Mouse (Mus musculus): ENCODE data around the gene Abcf2. TPM values are rescaled to one million over a fixed set of nuclear protein-coding genes. Genes with fewer than 3 reads are reported as not detected.

The Abcf2 gene
- polyA plus RNA-seq, 1 experiment, result 143 TPM

GRCm38 (mm10) chr5:24541144-24541569, 36.1 kb downstream of the Abcf2 start:
- Histone ChIP-seq H3K79me3 (ENCODE audit: low read depth) (no peaks in the 10 kb centered on the region), H3K27me3 (ENCODE audit: control insufficient read depth, insufficient read depth, insufficient read length) (peaks cover 48% of the 10 kb centered on the region), H3K79me2 (ENCODE audit: control insufficient read depth, insufficient read depth) (no peaks in the 10 kb centered on the region), H3K4me3 (ENCODE audit: insufficient read depth, poor library complexity, severe bottlenecking) (no peak overlapping the region), H3ac (ENCODE audit: control insufficient read depth, insufficient read length, low read depth) (no peak overlapping the region), H3K36me3 (ENCODE audit: control insufficient read depth, insufficient read depth) (no peaks in the 10 kb centered on the region)
- TF ChIP-seq CTCF (IDR thresholded peaks at IDR 0.05; ENCODE audit: control insufficient read depth, insufficient read depth, insufficient read length) (no peak), MYOG (IDR thresholded peaks at IDR 0.05; ENCODE audit: control insufficient read depth, extremely low read depth, insufficient read length) (no peak), MYOD1 (IDR thresholded peaks at IDR 0.05; ENCODE audit: control insufficient read depth, insufficient read length, low read depth) (no peak), FOSL1 (IDR thresholded peaks at IDR 0.05; ENCODE audit: insufficient read depth, low read length, poor library complexity, severe bottlenecking) (no peak), USF1 (IDR thresholded peaks at IDR 0.05; ENCODE audit: low read depth) (no peak)

GRCm38 (mm10) chr5:24540387-24541143, 36.7 kb downstream of the Abcf2 start, which contains the start of gene Asb10:
Asb10 (minus strand) TSS chr5:24540978.
- TF ChIP-seq MAX (IDR thresholded peaks at IDR 0.05), result no peak
- TF ChIP-seq MYOG (IDR thresholded peaks at IDR 0.05; ENCODE audit: control insufficient read depth, extremely low read depth, insufficient read length), result no peak
- no peak for TF ChIP-seq CTCF (IDR thresholded peaks at IDR 0.05; ENCODE audit: control insufficient read depth, insufficient read depth, insufficient read length)
- TF ChIP-seq CEBPB (IDR thresholded peaks at IDR 0.05; ENCODE audit: low read depth), result no peak
- TF ChIP-seq MYOD1 (IDR thresholded peaks at IDR 0.05; ENCODE audit: control insufficient read depth, insufficient read length, low read depth), result no peak
- no peak for TF ChIP-seq USF1 (IDR thresholded peaks at IDR 0.05; ENCODE audit: low read depth)
- no peak for TF ChIP-seq FOSL1 (IDR thresholded peaks at IDR 0.05; ENCODE audit: insufficient read depth, low read length, poor library complexity, severe bottlenecking)
- H3K79me3 ChIP-seq (ENCODE audit: low read depth), result no peaks in the 10 kb centered on the region
- H3ac ChIP-seq (ENCODE audit: control insufficient read depth, insufficient read length, low read depth), result no peak within 1 kb of the TSS
- H3K27me3 ChIP-seq (ENCODE audit: control insufficient read depth, insufficient read depth, insufficient read length), result peaks cover 50% of the 10 kb centered on the region
- H3K79me2 ChIP-seq (ENCODE audit: control insufficient read depth, insufficient read depth), result no peaks in the 10 kb centered on the region
- H3K4me3 ChIP-seq (ENCODE audit: insufficient read depth, poor library complexity, severe bottlenecking), result no peak within 1 kb of the TSS
- no peaks in the 10 kb centered on the region for H3K36me3 ChIP-seq (ENCODE audit: control insufficient read depth, insufficient read depth)

GRCm38 (mm10) chr5:24539571-24540296, 37.5 kb downstream of the Abcf2 start:
- H3K27me3 ChIP-seq (ENCODE audit: control insufficient read depth, insufficient read depth, insufficient read length), result peaks cover 52% of the 10 kb centered on the region

GRCm38 (mm10) chr5:24537618-24538017, 39.6 kb downstream of the Abcf2 start:
- H3K79me3 ChIP-seq (ENCODE audit: low read depth), result no peaks in the 10 kb centered on the region
- TF ChIP-seq USF1 (IDR thresholded peaks at IDR 0.05; ENCODE audit: low read depth) (no peak), MYOG (IDR thresholded peaks at IDR 0.05; ENCODE audit: control insufficient read depth, extremely low read depth, insufficient read length) (no peak), FOSL1 (IDR thresholded peaks at IDR 0.05; ENCODE audit: insufficient read depth, low read length, poor library complexity, severe bottlenecking) (no peak), MAX (IDR thresholded peaks at IDR 0.05) (no peak), CTCF (IDR thresholded peaks at IDR 0.05; ENCODE audit: control insufficient read depth, insufficient read depth, insufficient read length) (no peak), MYOD1 (IDR thresholded peaks at IDR 0.05; ENCODE audit: control insufficient read depth, insufficient read length, low read depth) (no peak), CEBPB (IDR thresholded peaks at IDR 0.05; ENCODE audit: low read depth) (no peak)
- no peak overlapping the region for H3ac ChIP-seq (ENCODE audit: control insufficient read depth, insufficient read length, low read depth)
- H3K4me3 ChIP-seq (ENCODE audit: insufficient read depth, poor library complexity, severe bottlenecking), result no peak overlapping the region
- peaks cover 63% of the 10 kb centered on the region for H3K27me3 ChIP-seq (ENCODE audit: control insufficient read depth, insufficient read depth, insufficient read length)
- H3K36me3 ChIP-seq (ENCODE audit: control insufficient read depth, insufficient read depth), result no peaks in the 10 kb centered on the region
- no peaks in the 10 kb centered on the region for H3K79me2 ChIP-seq (ENCODE audit: control insufficient read depth, insufficient read depth)

More at GRCm38 (mm10) chr5:24539571-24540296, 37.5 kb downstream of the Abcf2 start:
- no peaks in the 10 kb centered on the region for H3K79me3 ChIP-seq (ENCODE audit: low read depth)
- no peak overlapping the region for H3K4me3 ChIP-seq (ENCODE audit: insufficient read depth, poor library complexity, severe bottlenecking)
- no peaks in the 10 kb centered on the region for H3K79me2 ChIP-seq (ENCODE audit: control insufficient read depth, insufficient read depth)
- no peaks in the 10 kb centered on the region for H3K36me3 ChIP-seq (ENCODE audit: control insufficient read depth, insufficient read depth)
- no peak overlapping the region for H3ac ChIP-seq (ENCODE audit: control insufficient read depth, insufficient read length, low read depth)
- TF ChIP-seq MYOD1 (IDR thresholded peaks at IDR 0.05; ENCODE audit: control insufficient read depth, insufficient read length, low read depth) (no peak), FOSL1 (IDR thresholded peaks at IDR 0.05; ENCODE audit: insufficient read depth, low read length, poor library complexity, severe bottlenecking) (no peak), CEBPB (IDR thresholded peaks at IDR 0.05; ENCODE audit: low read depth) (no peak), CTCF (IDR thresholded peaks at IDR 0.05; ENCODE audit: control insufficient read depth, insufficient read depth, insufficient read length) (no peak), USF1 (IDR thresholded peaks at IDR 0.05; ENCODE audit: low read depth) (no peak), MYOG (IDR thresholded peaks at IDR 0.05; ENCODE audit: control insufficient read depth, extremely low read depth, insufficient read length) (no peak), MAX (IDR thresholded peaks at IDR 0.05) (no peak)

GRCm38 (mm10) chr5:24536511-24536910, 40.8 kb downstream of the Abcf2 start:
- peaks cover 72% of the 10 kb centered on the region for H3K27me3 ChIP-seq (ENCODE audit: control insufficient read depth, insufficient read depth, insufficient read length)

More at GRCm38 (mm10) chr5:24536511-24536910, 40.8 kb downstream of the Abcf2 start:
- Histone ChIP-seq H3K79me3 (ENCODE audit: low read depth) (no peaks in the 10 kb centered on the region), H3ac (ENCODE audit: control insufficient read depth, insufficient read length, low read depth) (no peak overlapping the region), H3K79me2 (ENCODE audit: control insufficient read depth, insufficient read depth) (no peaks in the 10 kb centered on the region), H3K36me3 (ENCODE audit: control insufficient read depth, insufficient read depth) (no peaks in the 10 kb centered on the region), H3K4me3 (ENCODE audit: insufficient read depth, poor library complexity, severe bottlenecking) (no peak overlapping the region)
- TF ChIP-seq MYOD1 (IDR thresholded peaks at IDR 0.05; ENCODE audit: control insufficient read depth, insufficient read length, low read depth) (no peak), CEBPB (IDR thresholded peaks at IDR 0.05; ENCODE audit: low read depth) (no peak), FOSL1 (IDR thresholded peaks at IDR 0.05; ENCODE audit: insufficient read depth, low read length, poor library complexity, severe bottlenecking) (no peak), MAX (IDR thresholded peaks at IDR 0.05) (no peak), MYOG (IDR thresholded peaks at IDR 0.05; ENCODE audit: control insufficient read depth, extremely low read depth, insufficient read length) (no peak), CTCF (IDR thresholded peaks at IDR 0.05; ENCODE audit: control insufficient read depth, insufficient read depth, insufficient read length) (no peak), USF1 (IDR thresholded peaks at IDR 0.05; ENCODE audit: low read depth) (no peak)

All from C2C12 (cell line).